Mouse (Mus musculus) layer of hippocampus, adult 9-11 months (tissue): ENCODE results near the gene Ttpal.
"Not testable (repeated sequence)": the region's sequence is repeated elsewhere in the genome, so short reads cannot be mapped to it uniquely, and the experiment has no call there.

Experiments used
- DNase-seq: peaks from one replicate; pipeline ENCODE4 v3.0.0; 2022

The Ttpal gene

GRCm38 (mm10) chr2:163634211-163634610, 32.1 kb downstream of the Ttpal start:
- no peak for DNase-seq

GRCm38 (mm10) chr2:163636057-163636456, 33.9 kb downstream of the Ttpal start:
- no peak for DNase-seq

DNA sequence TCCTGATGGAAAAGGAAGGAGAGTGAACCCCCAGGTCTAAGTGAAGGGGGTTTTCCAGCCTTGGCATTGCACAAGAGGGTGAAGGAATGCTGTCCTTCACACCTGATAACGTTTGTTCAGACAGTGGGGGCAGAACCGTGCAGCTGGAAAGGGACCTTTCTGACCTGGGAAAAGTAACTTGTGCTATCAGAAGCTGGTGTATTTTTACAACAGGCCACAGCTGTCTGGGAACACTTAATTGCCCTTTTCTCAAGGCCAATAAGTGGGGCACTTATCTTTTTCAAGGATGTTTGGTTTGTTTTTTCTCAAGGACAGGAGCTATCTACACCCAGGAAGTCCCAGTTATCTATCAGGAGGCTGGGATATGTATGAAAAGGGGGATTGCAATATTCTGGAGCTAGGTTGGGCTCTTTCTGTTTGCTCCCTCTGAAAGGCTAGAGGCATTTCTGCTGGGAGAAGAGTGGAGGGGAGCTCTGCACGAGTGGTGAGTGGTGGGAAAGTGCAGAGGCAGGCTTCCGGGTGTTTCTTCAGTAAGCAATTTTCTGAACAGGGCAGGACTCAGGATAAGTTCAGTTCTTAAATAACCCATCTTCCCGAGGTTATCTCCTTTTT, 35.6 kb downstream of the Ttpal start:
- no peak for DNase-seq

DNA sequence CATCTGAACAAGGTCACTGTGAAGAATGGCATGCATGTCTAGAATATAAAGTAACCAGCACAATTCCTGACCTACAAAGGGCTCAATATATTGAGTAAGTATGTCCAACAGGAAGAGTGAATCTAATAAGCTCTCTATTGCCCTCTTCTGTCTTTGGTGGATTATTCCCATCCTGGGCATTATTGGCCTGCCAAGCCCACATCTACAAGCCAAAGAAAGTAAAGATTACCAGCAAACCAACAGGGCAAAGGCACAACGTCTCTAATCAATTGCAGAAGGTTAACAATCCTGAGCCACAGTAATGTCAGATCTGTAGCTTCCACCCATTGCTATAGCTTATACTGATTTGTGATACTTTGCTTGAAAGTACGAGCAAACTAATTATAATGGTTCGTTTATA, 38.4 kb downstream of the Ttpal start:
- no peak for DNase-seq

- DNase-seq, result no peak
These were observed 39.6 kb downstream of the Ttpal start for GRCm38 (mm10) chr2:163641681-163642080.

DNA sequence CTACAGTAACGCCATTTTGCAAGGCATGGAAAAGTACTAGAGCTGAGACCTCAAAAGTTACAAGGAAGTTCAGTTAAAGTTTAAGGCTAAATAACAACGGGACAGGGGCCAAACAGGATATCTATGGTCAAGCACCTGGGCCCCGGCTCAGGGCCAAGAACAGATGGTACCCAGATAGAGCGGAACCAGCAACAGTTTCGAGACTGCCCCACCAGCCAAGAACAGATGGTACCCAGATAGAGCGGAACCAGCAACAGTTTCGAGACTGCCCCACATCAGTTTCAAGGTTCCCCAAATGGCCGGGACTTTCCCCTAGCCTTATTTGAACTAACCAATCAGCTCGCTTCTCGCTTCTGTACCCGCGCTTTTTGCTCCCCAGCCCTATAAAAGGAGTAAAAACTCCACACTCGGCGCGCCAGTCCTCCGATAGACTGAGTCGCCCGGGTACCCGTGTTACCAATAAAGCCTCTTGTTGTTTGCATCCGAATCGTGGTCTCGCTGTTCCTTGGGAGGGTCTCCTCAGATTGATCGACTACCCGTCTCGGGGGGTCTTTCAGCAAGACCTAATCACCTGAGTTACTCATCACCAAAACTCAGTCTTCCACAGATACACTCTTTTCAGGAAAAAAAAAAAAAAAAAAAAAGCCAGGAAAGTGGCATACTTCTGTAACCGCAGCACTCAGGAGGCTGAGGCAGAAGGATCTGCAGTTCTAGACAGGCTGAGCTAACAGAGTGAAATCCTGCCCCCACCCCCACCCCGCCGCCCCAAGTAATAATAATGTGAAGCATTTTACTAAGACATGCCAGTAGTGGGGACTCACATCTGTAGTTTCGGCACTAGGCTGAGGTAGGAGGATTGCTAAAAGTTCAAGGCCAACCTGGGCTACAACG, 40.8 kb downstream of the Ttpal start:
- peak; percentile 83 for DNase-seq

GRCm38 (mm10) chr2:163643576-163643971, 41.5 kb downstream of the Ttpal start:
- no peak for DNase-seq

DNA sequence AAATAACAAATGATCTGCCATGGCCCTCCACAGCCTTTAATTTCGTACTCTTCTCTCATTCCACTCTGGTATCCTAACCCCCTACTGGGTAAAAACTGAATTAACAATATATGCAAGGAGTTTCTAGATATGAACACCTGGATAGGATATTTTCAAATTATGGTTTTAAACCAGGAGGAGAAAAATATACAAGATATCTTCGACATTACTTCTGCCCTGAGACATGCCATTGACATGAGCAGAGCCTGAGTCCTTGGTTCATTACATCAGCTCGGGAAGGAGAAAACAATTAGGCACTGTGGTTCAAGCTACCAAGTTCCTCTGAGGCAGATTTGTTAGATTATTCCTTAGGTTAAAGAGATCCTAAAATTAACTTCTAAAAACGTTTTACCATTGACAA, 41.9 kb downstream of the Ttpal start:
- DNase-seq, result no peak

DNA sequence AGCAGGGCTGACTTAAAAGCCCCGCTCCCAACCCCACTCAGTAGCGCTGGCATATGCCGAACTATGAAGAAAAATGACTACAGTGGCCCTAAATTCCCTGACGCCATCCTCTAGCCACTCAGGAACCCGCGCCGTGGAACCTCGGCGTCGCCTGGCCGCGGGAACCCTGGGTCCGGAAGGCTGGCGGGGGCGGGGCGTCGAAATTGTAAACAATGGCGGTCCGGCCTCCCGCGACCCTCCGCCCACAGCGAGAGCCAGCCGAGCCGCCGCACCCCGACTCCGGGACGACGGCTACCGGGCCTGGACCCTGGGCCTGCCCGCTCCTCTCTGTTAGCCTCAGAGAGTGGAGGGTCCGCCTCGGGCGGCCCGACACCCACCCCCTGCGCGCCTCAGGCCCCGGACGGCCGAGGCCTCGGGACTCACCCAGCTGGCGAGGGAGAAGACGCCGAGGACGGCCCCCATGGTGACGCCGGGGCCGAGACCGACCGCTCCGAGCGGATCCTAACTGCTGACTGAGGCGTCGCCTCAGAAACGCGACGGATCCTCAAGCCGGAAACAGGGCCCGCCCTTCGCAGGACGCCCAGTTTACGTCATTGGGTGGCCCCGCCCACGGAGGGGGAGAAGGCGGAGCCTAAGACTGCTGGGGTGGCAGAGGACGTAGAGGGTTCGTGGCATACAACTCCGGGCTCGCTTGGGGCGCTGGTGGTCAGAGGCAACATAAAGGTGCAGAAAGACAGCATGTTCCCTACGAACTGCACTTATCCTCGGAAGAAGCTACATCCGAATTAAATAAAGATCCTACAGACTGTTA, 42.7 kb downstream of the Ttpal start, which contains the start of gene Serinc3:
Gene Serinc3, minus strand, starts transcription at position 557 of the 811 bp plus-strand sequence.
- peak; percentile 98 for DNase-seq

- peak; percentile 48 for DNase-seq
These were observed 43.8 kb downstream of the Ttpal start for GRCm38 (mm10) chr2:163645700-163646460.

DNA sequence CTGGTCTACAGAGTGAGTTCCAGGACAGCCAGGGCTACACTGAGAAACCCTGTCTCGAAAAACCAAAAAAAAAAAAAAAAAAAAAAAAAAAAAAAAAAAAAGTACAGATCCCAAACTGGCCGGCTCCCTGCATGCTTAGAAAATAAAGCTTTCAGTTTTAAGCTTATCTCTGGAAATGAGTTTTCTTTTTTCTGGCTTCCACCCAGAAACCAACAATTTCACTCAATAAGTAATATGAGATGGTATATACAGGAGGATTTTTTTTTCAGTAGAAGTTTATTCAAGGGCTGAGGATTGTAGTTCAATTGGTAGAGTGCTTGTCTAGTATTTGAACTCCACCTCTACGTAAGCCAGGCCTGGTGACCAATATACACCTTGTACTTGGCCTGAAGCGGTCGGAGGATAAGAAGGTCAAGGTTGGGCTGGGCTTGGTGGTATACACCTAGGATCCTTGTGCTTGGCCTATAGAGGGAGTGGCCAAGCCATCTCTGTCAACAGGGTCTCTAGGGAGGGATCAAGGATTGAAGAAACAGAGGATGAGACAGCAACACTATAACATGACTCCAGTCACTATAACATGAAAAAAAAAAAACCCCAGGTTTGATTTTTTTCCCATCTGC, 44.5 kb downstream of the Ttpal start:
- DNase-seq, result no peak

DNA sequence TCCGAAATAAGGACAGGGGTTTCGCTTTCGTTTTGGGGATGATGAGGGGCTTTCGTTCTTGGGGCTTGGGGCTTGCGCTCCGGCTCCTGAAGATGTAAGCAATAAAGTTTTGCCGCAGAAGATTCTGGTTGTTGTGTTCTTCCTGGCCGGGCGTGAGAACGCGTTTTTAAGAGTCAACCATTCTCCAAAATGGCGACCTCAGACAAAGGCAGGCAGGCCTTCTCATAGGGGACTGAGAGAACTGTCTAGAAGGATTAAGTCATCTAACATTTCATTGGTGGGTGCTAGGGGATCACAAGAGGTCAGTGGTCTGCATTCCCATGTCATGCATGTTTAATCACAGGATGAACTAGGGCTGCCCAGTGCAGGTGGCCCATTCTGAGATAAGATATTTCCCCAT, 53.6 kb downstream of the Ttpal start:
- not testable (repeated sequence) for DNase-seq

DNA sequence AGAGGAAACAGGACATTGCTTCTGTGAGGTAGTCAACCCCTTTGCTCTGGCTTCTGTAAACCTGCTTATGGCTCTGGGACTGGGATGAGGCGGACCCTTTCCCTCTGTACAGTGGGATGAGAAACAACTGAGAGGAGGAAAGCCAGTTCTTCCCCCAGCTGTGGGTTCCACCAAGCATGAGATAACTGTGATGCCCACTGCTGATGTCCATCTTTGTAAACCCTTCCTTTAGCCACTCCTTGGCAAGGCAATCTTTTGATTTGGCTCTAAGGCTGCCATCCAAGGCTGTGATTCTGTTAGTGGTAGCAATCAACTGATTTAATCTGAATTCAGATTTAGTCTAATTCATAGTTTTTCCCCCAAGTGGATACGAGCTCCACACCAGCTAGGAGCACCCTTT, 55.4 kb downstream of the Ttpal start:
- no peak for DNase-seq

DNA sequence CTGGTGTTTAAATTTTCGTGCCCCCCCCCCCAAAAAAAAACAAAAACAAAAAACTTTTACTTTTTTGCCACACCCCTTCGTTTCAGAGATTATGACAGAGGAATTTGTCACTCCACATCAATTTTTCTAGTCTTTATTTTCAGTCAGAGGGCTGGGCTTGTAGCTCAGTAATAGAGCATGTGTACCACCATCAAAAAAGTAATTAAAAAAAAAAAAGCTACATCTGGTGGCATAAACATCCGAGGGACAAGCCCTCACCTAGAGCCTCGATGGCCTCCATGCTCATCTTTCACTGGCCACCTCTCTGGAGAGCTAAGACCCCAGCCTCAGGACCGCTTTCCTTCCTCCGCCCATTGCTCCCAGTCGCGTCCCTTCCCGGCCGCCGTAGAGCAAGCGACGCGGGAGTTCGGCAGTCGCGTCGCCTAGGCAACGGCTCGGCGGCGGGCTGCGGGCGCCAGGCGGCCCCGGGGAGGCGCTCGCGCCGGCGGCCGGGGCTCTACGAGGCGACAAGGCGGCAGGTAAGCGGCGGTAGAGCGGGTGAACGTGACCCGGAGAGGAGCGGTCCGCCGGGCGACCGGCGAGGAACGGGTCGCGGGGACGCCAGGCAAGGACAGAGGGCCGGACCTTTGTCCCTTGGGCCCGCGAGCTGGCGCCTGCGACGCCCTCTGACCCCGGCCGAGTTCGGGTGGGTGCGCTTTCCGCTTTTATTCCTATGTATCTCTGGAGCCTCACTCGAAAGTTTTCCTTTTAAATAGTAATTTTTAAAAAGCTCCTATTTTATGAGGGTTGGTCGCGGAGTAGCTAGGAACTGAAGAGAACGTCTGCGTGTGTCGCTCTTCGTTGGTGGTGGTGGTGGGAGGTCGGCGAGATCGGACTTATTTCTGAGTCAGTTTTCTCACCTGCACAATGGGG, 56.1 kb downstream of the Ttpal start, which contains the start of gene Pkig:
Gene Pkig, plus strand, starts transcription at position 412 of the 912 bp plus-strand sequence.
- DNase-seq, result peak; percentile 85

GRCm38 (mm10) chr2:163658941-163659340, 56.8 kb downstream of the Ttpal start:
- no peak for DNase-seq

DNA sequence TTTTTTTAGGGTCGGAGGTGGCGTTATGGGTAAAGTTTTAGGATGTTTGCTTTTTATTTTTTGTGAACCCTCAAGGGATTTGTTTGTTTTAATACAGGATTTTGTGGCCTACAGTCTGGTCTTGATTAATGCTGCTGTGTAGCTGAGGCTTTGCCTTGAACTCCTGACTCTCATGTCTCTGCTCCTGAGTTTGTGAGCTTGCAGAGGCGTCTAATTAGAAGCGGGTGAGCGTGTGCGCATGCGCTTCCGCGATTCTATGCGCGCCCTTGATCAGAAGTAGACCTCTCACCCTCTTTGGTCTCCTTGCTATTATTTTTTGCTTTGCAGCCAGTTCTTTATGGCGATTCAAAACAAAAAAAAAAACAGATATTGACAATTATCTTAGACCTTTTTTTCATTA, 57.3 kb downstream of the Ttpal start:
- DNase-seq, result no peak

DNA sequence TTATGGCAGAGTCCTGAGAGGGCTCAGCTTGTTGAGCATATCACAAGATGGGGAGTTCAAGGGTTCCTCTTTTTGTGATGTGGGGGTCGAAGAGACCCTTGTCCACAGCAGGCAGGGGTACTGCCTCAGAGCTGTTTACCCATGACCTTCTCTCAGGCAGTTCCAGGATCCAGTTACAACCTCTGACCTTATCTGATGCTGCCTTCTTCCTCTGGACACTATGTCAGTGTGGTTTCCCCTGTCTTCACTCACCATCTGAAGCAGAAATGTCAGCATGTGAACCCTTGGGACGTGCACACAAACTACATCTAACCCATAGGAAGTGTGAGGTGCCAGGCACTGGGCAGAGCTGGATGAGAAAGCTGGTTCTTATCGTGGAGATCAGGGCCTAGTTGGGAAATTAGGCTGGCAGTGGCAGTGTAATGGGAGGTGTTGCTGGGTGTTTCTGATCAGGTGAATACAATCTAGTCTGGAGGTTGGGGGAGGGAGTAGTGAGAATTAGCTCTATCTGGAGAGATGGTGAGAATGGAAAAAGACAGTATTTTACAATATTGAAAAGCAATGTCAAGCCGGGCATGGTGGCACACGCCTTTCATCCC, 58.1 kb downstream of the Ttpal start:
- no peak for DNase-seq

GRCm38 (mm10) chr2:163661371-163661850, 59.3 kb downstream of the Ttpal start:
- DNase-seq, result peak; percentile 63

- no peak for DNase-seq
These were observed 60.0 kb downstream of the Ttpal start for GRCm38 (mm10) chr2:163662076-163662475.

GRCm38 (mm10) chr2:163662698-163663221, 60.6 kb downstream of the Ttpal start:
- DNase-seq, result no peak
